Mouse (Mus musculus) urinary bladder, postnatal 14 days (tissue): ENCODE data around the gene Frrs1l.

Source experiments
- DNase-seq: peaks from one replicate; pipeline ENCODE4 v3.0.0; 2021; ENCODE audit warnings: low spot score

Gene Frrs1l

GRCm38 (mm10) chr4:56914338-56914737, 75.9 kb downstream of the Frrs1l start:
- no peak for DNase-seq

GRCm38 (mm10) chr4:56912382-56913001, 77.7 kb downstream of the Frrs1l start:
- DNase-seq: no peak

- no peak for DNase-seq
These were observed 80.6 kb downstream of the Frrs1l start for GRCm38 (mm10) chr4:56909568-56909967.

GRCm38 (mm10) chr4:56907671-56908070, 82.5 kb downstream of the Frrs1l start:
- DNase-seq: no peak
